9 mouse cellular contexts compared by ENCODE assay signal in the genomic region with DNA sequence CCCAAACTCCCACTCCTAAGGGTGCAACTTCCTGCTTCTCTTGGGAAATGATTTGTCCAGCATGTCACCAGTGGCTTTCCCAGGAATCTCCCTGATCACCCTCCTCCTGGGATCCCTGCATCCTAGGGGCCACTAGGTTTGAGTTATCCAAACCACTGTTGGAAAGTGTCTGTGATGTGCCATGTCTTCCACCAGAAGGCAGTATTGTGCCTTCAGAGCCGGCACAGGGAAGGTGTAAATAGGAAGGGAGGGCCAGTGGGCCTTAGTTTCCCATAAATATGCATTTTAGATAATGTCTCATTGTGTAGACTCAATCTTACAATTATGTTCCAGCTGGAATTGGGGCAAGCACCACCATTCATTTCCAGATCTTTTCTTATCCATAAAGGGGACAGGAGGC. TPM values are rescaled to one million over a fixed set of nuclear protein-coding genes. Genes with fewer than 3 reads are reported as not detected.
A peak's percentile ranks its signal among the peaks of the same experiment; 100 is the strongest.
DNase-seq lines count a peak whose midpoint lies in the region; ATAC-seq and TF ChIP-seq lines count a peak whose summit lies in the region.
"Had no signal": no experiment of that assay in that cellular context is flagged by ENCODE, and none has a peak within 500 bp of the region (broad histone marks: within the 10 kb centered on the region; RNA-seq: fewer than 3 reads in every experiment).

No protein-coding gene starts in this region.

- H3K27me3 ChIP-seq in heart, postnatal 0 days (ENCODE audit: control insufficient read depth, insufficient read depth, low read length) = no peaks in the 10 kb centered on the region
- H3K27me3 ChIP-seq in liver, postnatal 0 days (ENCODE audit: insufficient read depth, low read length) = no peaks in the 10 kb centered on the region
- 0 out of 2 replicates have a peak, but pooled peaks cover 11% of the 10 kb centered on the region for H3K27me3 ChIP-seq in liver, embryonic 12.5 days (replicated peaks)

- no peaks in the 10 kb centered on the region for H3K4me1 ChIP-seq in heart, postnatal 0 days (ENCODE audit: control insufficient read depth, insufficient read depth)
- H3K4me1 ChIP-seq in liver, postnatal 0 days (ENCODE audit: insufficient read depth) = no peaks in the 10 kb centered on the region
- H3K4me1 ChIP-seq in liver, embryonic 12.5 days = no peaks in the 10 kb centered on the region

- 11% methylated on average over 1 of the region's 1 CpGs for WGBS in heart, postnatal 0 days
- WGBS in liver, postnatal 0 days (ENCODE audit: insufficient replicate concordance) = 10% methylated on average over 1 of the region's 1 CpGs
- WGBS in liver, embryonic 12.5 days (ENCODE audit: insufficient replicate concordance) = 4% methylated on average over 1 of the region's 1 CpGs

- no peak for ATAC-seq in heart, postnatal 0 days (ENCODE audit: insufficient read depth, low read depth)
- ATAC-seq in liver, postnatal 0 days = no peak
- no peak for ATAC-seq in liver, embryonic 12.5 days

- H3K9me3 ChIP-seq in heart, postnatal 0 days (replicated peaks; ENCODE audit: control insufficient read depth, low read length) = no peaks in the 10 kb centered on the region
- H3K9me3 ChIP-seq in liver, postnatal 0 days (ENCODE audit: low read length) = no peaks in the 10 kb centered on the region
- H3K9me3 ChIP-seq in liver, embryonic 12.5 days (replicated peaks) = no peaks in the 10 kb centered on the region; the same call in 1 of the 2 replicates

- H3K36me3 ChIP-seq in heart, postnatal 0 days (replicated peaks; ENCODE audit: control insufficient read depth, insufficient read depth, low read length) = no peaks in the 10 kb centered on the region
- H3K36me3 ChIP-seq in liver, postnatal 0 days (replicated peaks; ENCODE audit: insufficient read depth, low read length) = no peaks in the 10 kb centered on the region
- no peaks in the 10 kb centered on the region for H3K36me3 ChIP-seq in liver, embryonic 12.5 days

- H3K4me3 ChIP-seq in heart, postnatal 0 days (ENCODE audit: low read depth, low read length) = no peak overlapping the region
- H3K4me3 ChIP-seq in liver, postnatal 0 days (ENCODE audit: low read depth, low read length) = no peak overlapping the region
- no peak overlapping the region for H3K4me3 ChIP-seq in liver, embryonic 12.5 days

- no peak overlapping the region for H3K9ac ChIP-seq in heart, postnatal 0 days (replicated peaks; ENCODE audit: low read depth, low read length)
- H3K9ac ChIP-seq in liver, postnatal 0 days (replicated peaks) = no peak overlapping the region
- no peak overlapping the region for H3K9ac ChIP-seq in liver, embryonic 12.5 days

- no peak overlapping the region for H3K27ac ChIP-seq in heart, postnatal 0 days (ENCODE audit: low read depth)
- no peak overlapping the region for H3K27ac ChIP-seq in liver, postnatal 0 days (ENCODE audit: low read depth)
- H3K27ac ChIP-seq in liver, embryonic 12.5 days = no peak overlapping the region

- no peak for DNase-seq in heart, postnatal 0 days (ENCODE audit: low spot score)
- no peak for DNase-seq in heart, adult 8-10 months (ENCODE audit: low spot score)
- DNase-seq in liver, postnatal 0 days = no peak
- DNase-seq in MN1 (ENCODE audit: low spot score) = peak; percentile 50
- DNase-seq in lung, postnatal 36 days = peak; percentile 4
- no peak for DNase-seq in cerebellum, adult 18-20 months
- DNase-seq in frontal cortex, postnatal 14 days (ENCODE audit: low spot score in 2 of 2) = no peak
- DNase-seq: thymus, postnatal 36 days had no signal

- no peak overlapping the region for H3K4me2 ChIP-seq in heart, postnatal 0 days (ENCODE audit: low read depth, low read length)
- no peak overlapping the region for H3K4me2 ChIP-seq in liver, postnatal 0 days (ENCODE audit: low read depth, low read length)
- H3K4me2 ChIP-seq in liver, embryonic 12.5 days = no peak overlapping the region

- TF ChIP-seq EP300 in heart, postnatal 0 days (IDR thresholded peaks at IDR 0.05; ENCODE audit: low read depth) = no peak
- no peak for TF ChIP-seq EP300 in liver, postnatal 0 days (IDR thresholded peaks at IDR 0.05; ENCODE audit: low read depth)

- TF ChIP-seq CTCF in heart, postnatal 0 days (IDR thresholded peaks at IDR 0.05; ENCODE audit: low read depth) = peak; percentile 71
- TF ChIP-seq CTCF in liver, postnatal 0 days (IDR thresholded peaks at IDR 0.05; ENCODE audit: low read depth) = peak; percentile 67

RNA-seq across cellular contexts. Expression of a gene that starts 39.1 kb away (rescaled TPM):
- 14.7 and 15.9 TPM in 2 replicates for total RNA-seq in heart, postnatal 0 days (2014; rRNA removed; ENCODE audit: low replicate concordance)
- polyA plus RNA-seq in heart, postnatal 0 days (2015; fragmentation: Nextera tagmentation; extraction: Ambion mirVana) = 7.8 and 8.6 TPM in 2 replicates
- total RNA-seq in heart, adult 8-10 months (2022) = 1 to 10 TPM; 5.3 to 6.7 (median 5.9) TPM
- 10.9 and 12.9 TPM in 2 replicates for polyA plus RNA-seq in liver, postnatal 0 days (2015; fragmentation: Nextera tagmentation; extraction: Ambion mirVana)
- 62.7 and 64.0 TPM in 2 replicates for polyA plus RNA-seq in liver, embryonic 12.5 days (2016; fragmentation: Nextera tagmentation; extraction: Ambion mirVana)

Comparison
In these comparisons a context has a peak if more than half of its experiments do, and no peak if none do; other contexts are left out.
1. DNase-seq: peak in MN1 (single experiment) and lung, postnatal 36 days (single experiment); none in heart, postnatal 0 days (single experiment), heart, adult 8-10 months (single experiment), liver, postnatal 0 days (single experiment), cerebellum, adult 18-20 months (0 of 2) and frontal cortex, postnatal 14 days (0 of 2).